Mouse (Mus musculus): Measurements from ENCODE around the gene E430018J23Rik.
"Not testable (repeated sequence)": the region's sequence is repeated elsewhere in the genome, so short reads cannot be mapped to it uniquely, and the experiment has no call there.

E430018J23Rik gene

GRCm38 (mm10) chr7:127393157-127393943 lies at the start of gene E430018J23Rik:
Gene E430018J23Rik, minus strand, starts transcription at chr7:127393629.
- DNase-seq: peak; percentile 98

GRCm38 (mm10) chr7:127437724-127438123 lies 44.3 kb upstream of the E430018J23Rik start:
- peak; percentile 19 for DNase-seq

GRCm38 (mm10) chr7:127435206-127435605 lies 41.8 kb upstream of the E430018J23Rik start:
- no peak for DNase-seq

GRCm38 (mm10) chr7:127426354-127426753 lies 32.9 kb upstream of the E430018J23Rik start:
- peak; percentile 24 for DNase-seq

GRCm38 (mm10) chr7:127425911-127426310 lies 32.5 kb upstream of the E430018J23Rik start:
- no peak for DNase-seq

GRCm38 (mm10) chr7:127425291-127425690 lies 31.9 kb upstream of the E430018J23Rik start:
- no peak for DNase-seq

- peak; percentile 45 for DNase-seq
Observed at GRCm38 (mm10) chr7:127422247-127422646, 28.8 kb upstream of the E430018J23Rik start.

- DNase-seq: peak; percentile 98
Observed at GRCm38 (mm10) chr7:127421388-127422191, 28.2 kb upstream of the E430018J23Rik start, which contains the start of gene Zfp688. Gene Zfp688, minus strand, starts transcription at chr7:127422068.

- no peak for DNase-seq
Observed at GRCm38 (mm10) chr7:127411418-127411817, 18.0 kb upstream of the E430018J23Rik start.

- DNase-seq: peak; percentile 93
Observed at GRCm38 (mm10) chr7:127406002-127406987, 12.9 kb upstream of the E430018J23Rik start, which contains the start of gene Zfp764. Gene Zfp764, minus strand, starts transcription at chr7:127406822.

GRCm38 (mm10) chr7:127404101-127404500 lies 10.7 kb upstream of the E430018J23Rik start:
- DNase-seq: not testable (repeated sequence)

GRCm38 (mm10) chr7:127402980-127403379 lies 9.6 kb upstream of the E430018J23Rik start:
- no peak for DNase-seq

- no peak for DNase-seq
Observed at GRCm38 (mm10) chr7:127400355-127400754, 6.9 kb upstream of the E430018J23Rik start.

- no peak for DNase-seq
Observed at GRCm38 (mm10) chr7:127393944-127394333, 510 bp upstream of the E430018J23Rik start.

- no peak for DNase-seq
Observed at GRCm38 (mm10) chr7:127392251-127392824, 1.1 kb downstream of the E430018J23Rik start.

GRCm38 (mm10) chr7:127391538-127391937 lies 1.9 kb downstream of the E430018J23Rik start:
- no peak for DNase-seq

- no peak for DNase-seq
Observed at GRCm38 (mm10) chr7:127390306-127390705, 3.1 kb downstream of the E430018J23Rik start.

GRCm38 (mm10) chr7:127388201-127388600 lies 5.2 kb downstream of the E430018J23Rik start:
- not testable (repeated sequence) for DNase-seq

- DNase-seq: peak; percentile 95
Observed at GRCm38 (mm10) chr7:127386641-127387392, 6.6 kb downstream of the E430018J23Rik start, which contains the start of gene 9130019O22Rik. Gene 9130019O22Rik, minus strand, starts transcription at chr7:127387166.

- not testable (repeated sequence) for DNase-seq
Observed at GRCm38 (mm10) chr7:127385560-127385959, 7.9 kb downstream of the E430018J23Rik start.

All from kidney, postnatal 10 days (tissue).